Mouse (Mus musculus) hindbrain, embryonic 15.5 days (tissue): ENCODE data around the gene Wdr62. TPM values are rescaled to one million over a fixed set of nuclear protein-coding genes. Genes with fewer than 3 reads are reported as not detected.
"Not testable (repeated sequence)": the region's sequence is repeated elsewhere in the genome, so short reads cannot be mapped to it uniquely, and the experiment has no call there.

Experiments
- ATAC-seq: fragments of 200-750 bp; cut with Nextera tagmentation; 2 replicates; pipeline ENCODE4 v1.8.0; 2017; ENCODE audit warnings: low read depth, moderate number of reproducible peaks, moderate TSS enrichment; ENCODE audit not compliant: low FRiP score
- H3K27ac ChIP-seq: fragments of 300-500 bp; sonication (generic); replicated peaks from 2 replicates; pipeline ENCODE4 v1.5.1; 2015; ENCODE audit warnings: mild to moderate bottlenecking, inconsistent platforms
- H3K27me3 ChIP-seq: fragments of 300-500 bp; sonication (generic); 2 replicates; pipeline ENCODE4 v1.6.1; 2015; ENCODE audit warnings: control low read depth, inconsistent platforms
- H3K36me3 ChIP-seq: fragments of 300-500 bp; sonication (generic); 2 replicates; pipeline ENCODE4 v1.6.1; 2015; ENCODE audit warnings: control low read depth, inconsistent platforms
- H3K4me1 ChIP-seq: fragments of 300-500 bp; sonication (generic); replicated peaks from 2 replicates; pipeline ENCODE4 v1.6.1; 2015; ENCODE audit warnings: control low read depth, inconsistent platforms
- H3K4me2 ChIP-seq: fragments of 300-500 bp; sonication (generic); 2 replicates; pipeline ENCODE4 v1.6.1; 2015; ENCODE audit warnings: moderate library complexity, mild to moderate bottlenecking, inconsistent platforms
- H3K4me3 ChIP-seq: fragments of 300-500 bp; sonication (generic); 2 replicates; pipeline ENCODE4 v1.5.1; 2015; ENCODE audit warnings: mild to moderate bottlenecking, inconsistent platforms
- H3K9ac ChIP-seq: fragments of 300-500 bp; sonication (generic); 2 replicates; pipeline ENCODE4 v1.6.1; 2015; ENCODE audit warnings: inconsistent platforms
- H3K9me3 ChIP-seq: fragments of 300-500 bp; sonication (generic); 2 replicates; pipeline ENCODE4 v1.6.1; 2016; ENCODE audit warnings: control low read depth, inconsistent platforms
- WGBS: fragments of 180-500 bp; shearing (Covaris S2); methylation state at CpG from one replicate; pipeline ENCODE4 v1.1.7; 2015; 5-methylcytosine and 5-hydroxymethylcytosine counted together
- polyA plus RNA-seq: library from polyadenylated mRNA; unstranded; fragments of >200 nt; fragmentation: Nextera tagmentation; extraction: Ambion mirVana; gene quantifications from 2 replicates; pipeline ENCODE4 v1.2.1, GENCODE M21; 2015

Wdr62 gene
- polyA plus RNA-seq, 1 experiment from 2014 or later, result 5.3 TPM

GRCm38 (mm10) chr7:30217277-30217676 lies 62.9 kb downstream of the Wdr62 start:
- no peaks in the 10 kb centered on the region for H3K36me3 ChIP-seq
- no peak overlapping the region for H3K27ac ChIP-seq
- WGBS, result 62% methylated on average over 2 of the region's 2 CpGs
- peak; percentile 32; the same call in 1 of the 2 replicates for ATAC-seq
- H3K4me1 ChIP-seq, result peaks cover 12% of the 10 kb centered on the region
- H3K27me3 ChIP-seq, result no peaks in the 10 kb centered on the region
- no peak overlapping the region; the same call in 1 of the 2 replicates for H3K9ac ChIP-seq
- H3K4me3 ChIP-seq, result no peak overlapping the region
- H3K4me2 ChIP-seq, result no peak overlapping the region
- no peaks in the 10 kb centered on the region for H3K9me3 ChIP-seq

- Histone ChIP-seq H3K4me1 (peaks cover 12% of the 10 kb centered on the region), H3K9me3 (no peaks in the 10 kb centered on the region), H3K4me2 (peak overlapping the region; percentile 52), H3K4me3 (peak overlapping the region; percentile 22; the same call in 1 of the 2 replicates), H3K9ac (no peak overlapping the region; the same call in 1 of the 2 replicates), H3K27me3 (no peaks in the 10 kb centered on the region), H3K27ac (peak overlapping the region; percentile 76), H3K36me3 (no peaks in the 10 kb centered on the region)
- peak; percentile 79 for ATAC-seq
- WGBS, result under 1% methylated on average over 16 of the region's 16 CpGs
Observed at GRCm38 (mm10) chr7:30216723-30217151, 63.5 kb downstream of the Wdr62 start.

GRCm38 (mm10) chr7:30215875-30216274 lies 64.3 kb downstream of the Wdr62 start:
- no peak overlapping the region for H3K9ac ChIP-seq
- no peaks in the 10 kb centered on the region for H3K36me3 ChIP-seq
- no peak overlapping the region for H3K4me2 ChIP-seq
- no peaks in the 10 kb centered on the region for H3K27me3 ChIP-seq
- H3K9me3 ChIP-seq, result no peaks in the 10 kb centered on the region
- no peak overlapping the region for H3K27ac ChIP-seq
- WGBS, result 57% methylated on average over 3 of the region's 3 CpGs
- no peak overlapping the region for H3K4me3 ChIP-seq
- ATAC-seq, result no peak
- peaks cover 12% of the 10 kb centered on the region for H3K4me1 ChIP-seq

- H3K27me3 ChIP-seq, result no peaks in the 10 kb centered on the region
- no peaks in the 10 kb centered on the region for H3K9me3 ChIP-seq
- no peak overlapping the region for H3K9ac ChIP-seq
- no peak for ATAC-seq
- H3K27ac ChIP-seq, result no peak overlapping the region
- WGBS, result 88% methylated on average over 3 of the region's 3 CpGs
- no peak overlapping the region for H3K4me2 ChIP-seq
- H3K4me1 ChIP-seq, result peaks cover under 1% of the 10 kb centered on the region
- H3K36me3 ChIP-seq, result no peaks in the 10 kb centered on the region
- no peak overlapping the region for H3K4me3 ChIP-seq
Observed at GRCm38 (mm10) chr7:30213881-30214280, 66.3 kb downstream of the Wdr62 start.

- no peak overlapping the region for H3K9ac ChIP-seq
- WGBS, result 20% methylated on average over 4 of the region's 4 CpGs
- ATAC-seq, result no peak
- H3K36me3 ChIP-seq, result no peaks in the 10 kb centered on the region
- H3K4me1 ChIP-seq, result no peaks in the 10 kb centered on the region
- H3K27me3 ChIP-seq, result no peaks in the 10 kb centered on the region
- H3K27ac ChIP-seq, result no peak overlapping the region
- H3K9me3 ChIP-seq, result no peaks in the 10 kb centered on the region
- no peak overlapping the region for H3K4me3 ChIP-seq
- H3K4me2 ChIP-seq, result no peak overlapping the region
Observed at GRCm38 (mm10) chr7:30211025-30211424, 69.2 kb downstream of the Wdr62 start.

- H3K9me3 ChIP-seq, H3K9ac ChIP-seq, ATAC-seq, H3K4me2 ChIP-seq, H3K4me1 ChIP-seq, H3K27ac ChIP-seq, H3K4me3 ChIP-seq, H3K36me3 ChIP-seq, H3K27me3 ChIP-seq: not testable (repeated sequence)
- WGBS, result 50% methylated on average over 5 of the region's 5 CpGs
Observed at GRCm38 (mm10) chr7:30206364-30206763, 73.9 kb downstream of the Wdr62 start.

- no peaks in the 10 kb centered on the region for H3K36me3 ChIP-seq
- H3K4me3 ChIP-seq, result no peak overlapping the region
- H3K9ac ChIP-seq, result no peak overlapping the region
- no peaks in the 10 kb centered on the region for H3K4me1 ChIP-seq
- H3K4me2 ChIP-seq, result no peak overlapping the region
- ATAC-seq, result no peak
- 10% methylated on average over 2 of the region's 2 CpGs for WGBS
- H3K27me3 ChIP-seq, result no peaks in the 10 kb centered on the region
- H3K9me3 ChIP-seq, result no peaks in the 10 kb centered on the region
- H3K27ac ChIP-seq, result no peak overlapping the region
Observed at GRCm38 (mm10) chr7:30205383-30205782, 74.8 kb downstream of the Wdr62 start.

- H3K27me3 ChIP-seq, result no peaks in the 10 kb centered on the region
- no peak overlapping the region for H3K27ac ChIP-seq
- H3K4me1 ChIP-seq, result no peaks in the 10 kb centered on the region
- no peaks in the 10 kb centered on the region for H3K36me3 ChIP-seq
- 15% methylated on average over 8 of the region's 8 CpGs for WGBS
- no peak overlapping the region for H3K4me3 ChIP-seq
- no peak for ATAC-seq
- H3K9me3 ChIP-seq, result no peaks in the 10 kb centered on the region
- no peak overlapping the region for H3K4me2 ChIP-seq
- H3K9ac ChIP-seq, result no peak overlapping the region
Observed at GRCm38 (mm10) chr7:30204380-30204779, 75.8 kb downstream of the Wdr62 start.

GRCm38 (mm10) chr7:30202895-30203690 lies 77.1 kb downstream of the Wdr62 start:
- Histone ChIP-seq H3K27me3 (no peaks in the 10 kb centered on the region), H3K9ac (no peak overlapping the region), H3K4me3 (no peak overlapping the region), H3K27ac (no peak overlapping the region), H3K4me1 (peaks cover under 1% of the 10 kb centered on the region; the same call in 1 of the 2 replicates), H3K9me3 (no peaks in the 10 kb centered on the region), H3K4me2 (no peak overlapping the region), H3K36me3 (no peaks in the 10 kb centered on the region)
- no peak for ATAC-seq
- 84% methylated on average over 11 of the region's 11 CpGs for WGBS

GRCm38 (mm10) chr7:30200661-30201060 lies 79.6 kb downstream of the Wdr62 start:
- 85% methylated on average over 5 of the region's 5 CpGs for WGBS
- not testable (repeated sequence) for H3K27me3 ChIP-seq, H3K9ac ChIP-seq, H3K4me1 ChIP-seq, ATAC-seq, H3K36me3 ChIP-seq, H3K4me3 ChIP-seq, H3K9me3 ChIP-seq, H3K4me2 ChIP-seq, H3K27ac ChIP-seq

GRCm38 (mm10) chr7:30200200-30200599 lies 80.0 kb downstream of the Wdr62 start:
- H3K9me3 ChIP-seq, result no peaks in the 10 kb centered on the region
- H3K4me3 ChIP-seq, result no peak overlapping the region
- no peak overlapping the region for H3K9ac ChIP-seq
- no peak for ATAC-seq
- H3K4me1 ChIP-seq, result peaks cover 7% of the 10 kb centered on the region
- no peaks in the 10 kb centered on the region for H3K36me3 ChIP-seq
- H3K4me2 ChIP-seq, result no peak overlapping the region
- no peak overlapping the region for H3K27ac ChIP-seq
- WGBS, result 81% methylated on average over 5 of the region's 5 CpGs
- H3K27me3 ChIP-seq, result no peaks in the 10 kb centered on the region

GRCm38 (mm10) chr7:30199498-30200139 lies 80.6 kb downstream of the Wdr62 start:
- WGBS, result 80% methylated on average over 18 of the region's 18 CpGs
- no peaks in the 10 kb centered on the region for H3K9me3 ChIP-seq
- H3K9ac ChIP-seq, result no peak overlapping the region
- H3K4me2 ChIP-seq, result no peak overlapping the region
- H3K36me3 ChIP-seq, result no peaks in the 10 kb centered on the region
- no peaks in the 10 kb centered on the region for H3K27me3 ChIP-seq
- ATAC-seq, result no peak
- no peak overlapping the region for H3K4me3 ChIP-seq
- peaks cover 9% of the 10 kb centered on the region for H3K4me1 ChIP-seq
- H3K27ac ChIP-seq, result no peak overlapping the region
